Mouse (Mus musculus) ES-CJ7 (cell line): ENCODE results near the gene Gm5891.
"Not testable (repeated sequence)": the region's sequence is repeated elsewhere in the genome, so short reads cannot be mapped to it uniquely, and the experiment has no call there.

Experiments
- DNase-seq: peaks from one replicate; pipeline ENCODE4 v3.0.0; 2011; ENCODE audit warnings: low read depth, low spot score

The Gm5891 gene

DNA sequence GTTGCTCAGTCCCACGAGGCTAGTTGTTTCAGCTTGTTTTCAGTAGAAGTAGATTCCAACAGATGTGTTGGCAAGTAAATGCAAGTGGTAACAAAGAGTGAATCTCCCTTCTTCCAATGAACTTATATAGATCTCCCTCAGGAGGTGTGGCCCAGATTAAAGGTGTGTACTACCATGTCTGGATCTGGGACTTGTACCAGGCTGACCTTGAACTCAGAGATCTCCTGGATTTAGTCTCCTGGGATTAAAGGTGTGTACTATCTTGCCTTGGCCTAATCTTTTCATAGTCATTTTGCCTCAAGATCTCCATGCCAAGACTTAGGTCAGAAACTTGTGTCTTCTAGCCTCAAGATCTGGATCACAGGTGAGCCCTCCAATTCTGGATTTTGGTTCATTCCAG lies at the start of gene Gm5891:
TSS of gene Gm5891 (minus strand) at position 101 of the 400 bp plus-strand sequence.
- not testable (repeated sequence) for DNase-seq
